Mouse (Mus musculus): ENCODE results near the gene 1700024G13Rik.
A peak's percentile ranks its signal among the peaks of the same experiment; 100 is the strongest.
"Not testable (repeated sequence)": the region's sequence is repeated elsewhere in the genome, so short reads cannot be mapped to it uniquely, and the experiment has no call there.

Gene 1700024G13Rik

GRCm38 (mm10) chr14:32388196-32388595 lies at the start of gene 1700024G13Rik:
Gene 1700024G13Rik (minus strand): TSS chr14:32388391.
- DNase-seq = no peak

DNA sequence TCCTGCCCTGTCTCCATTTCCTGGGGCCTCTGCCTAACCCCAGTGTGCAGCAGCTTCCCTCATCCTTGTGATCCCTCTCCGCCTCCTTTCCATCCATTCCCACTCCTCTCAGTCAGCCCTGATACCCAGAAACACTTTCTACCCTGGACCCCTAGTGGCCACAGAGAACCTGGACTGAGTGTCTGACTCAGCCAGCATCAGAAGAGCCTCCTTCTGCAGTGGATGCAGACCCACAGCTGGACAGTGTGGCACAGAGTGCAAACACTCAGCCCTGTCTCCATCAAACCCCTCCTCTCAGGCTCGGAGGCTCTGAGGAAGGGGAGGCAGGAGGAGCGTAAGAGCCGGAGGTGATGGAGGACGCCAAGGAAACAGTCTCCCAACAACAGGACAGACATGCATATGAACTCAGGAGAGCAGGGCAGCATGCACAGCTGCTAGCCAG lies 49.2 kb upstream of the 1700024G13Rik start:
- no peak for DNase-seq

GRCm38 (mm10) chr14:32429030-32429602 lies 40.9 kb upstream of the 1700024G13Rik start:
- no peak for DNase-seq

DNA sequence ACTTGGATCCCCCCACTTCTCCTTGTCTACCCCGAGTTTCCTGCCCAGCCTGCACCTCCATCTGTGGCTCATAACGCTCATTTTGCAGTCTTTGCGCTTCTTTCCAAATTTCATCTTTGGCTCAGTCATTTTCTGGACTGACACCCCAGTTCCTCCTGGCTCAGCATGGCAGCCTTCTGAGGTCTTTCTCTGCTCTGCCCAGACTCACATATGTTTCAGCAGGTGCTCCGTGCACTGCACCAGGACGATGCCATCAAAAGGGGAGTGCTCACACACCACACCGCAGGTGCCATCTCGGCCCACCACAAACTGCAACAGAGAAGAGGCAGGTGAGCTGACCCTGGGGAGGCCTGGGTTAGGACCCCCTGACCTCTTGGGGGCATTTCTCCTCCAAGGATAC lies 35.8 kb upstream of the 1700024G13Rik start:
- peak; percentile 55 to 57 for DNase-seq

GRCm38 (mm10) chr14:32418747-32419146 lies 30.6 kb upstream of the 1700024G13Rik start:
- DNase-seq = no peak

DNA sequence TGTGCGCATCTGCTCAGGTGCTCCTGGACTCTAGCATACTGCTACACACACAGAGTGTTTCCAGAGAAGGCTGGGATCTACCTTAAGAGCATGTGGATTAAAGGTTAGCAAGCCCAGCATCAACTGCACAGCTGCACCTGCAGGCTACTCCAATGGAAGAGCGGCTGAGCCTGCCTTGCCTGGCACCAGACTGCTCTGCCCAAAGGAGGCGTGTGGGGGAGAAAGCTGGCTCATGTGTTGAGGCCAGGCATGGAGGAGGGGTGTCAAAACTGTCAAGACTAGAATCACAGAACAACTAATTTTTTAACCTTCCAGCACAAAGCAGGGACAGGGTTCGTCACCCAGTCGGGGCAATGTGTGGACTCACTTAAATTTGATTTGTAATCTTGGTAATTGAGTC lies 23.9 kb upstream of the 1700024G13Rik start:
- no peak for DNase-seq

GRCm38 (mm10) chr14:32410084-32410483 lies 21.9 kb upstream of the 1700024G13Rik start:
- DNase-seq = no peak

DNA sequence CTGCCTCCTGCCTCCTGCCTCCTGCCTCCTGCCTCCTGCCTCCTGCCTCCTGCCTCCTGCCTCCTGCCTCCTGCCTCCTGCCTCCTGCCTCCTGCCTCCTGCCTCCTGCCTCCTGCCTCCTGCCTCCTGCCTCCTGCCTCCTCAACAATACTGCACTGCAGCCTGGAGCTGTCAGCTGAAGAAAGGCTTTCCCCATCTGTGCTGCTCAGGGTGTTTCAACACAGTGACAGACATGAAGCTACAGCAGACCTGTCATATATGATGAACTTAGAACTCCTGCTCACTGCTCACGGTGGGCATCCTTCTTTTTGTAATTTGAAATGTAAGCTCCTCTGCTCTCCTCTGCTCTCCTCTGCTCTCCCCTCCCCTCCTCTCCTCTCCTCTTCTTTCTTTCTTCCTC lies 17.2 kb upstream of the 1700024G13Rik start:
- DNase-seq = not testable (repeated sequence)

DNA sequence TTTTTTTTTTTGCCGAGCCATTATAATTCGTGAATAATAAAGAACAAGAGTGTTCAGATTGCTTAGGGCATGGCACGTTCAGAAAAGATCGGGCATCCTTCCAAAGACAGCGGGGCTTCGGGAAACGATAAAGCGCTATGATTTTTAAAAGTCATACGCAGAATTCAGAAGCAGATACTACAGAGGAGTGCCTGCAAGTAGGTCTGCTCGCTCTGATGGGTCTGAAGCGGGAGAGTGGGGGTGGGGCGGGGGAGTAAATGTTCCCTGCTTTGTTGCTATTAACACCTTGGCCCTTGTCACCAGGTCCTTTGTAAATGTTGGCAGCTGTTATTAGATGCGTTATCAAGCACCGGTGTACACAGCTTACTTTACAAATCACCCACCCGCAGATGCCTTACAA lies 6.6 kb downstream of the 1700024G13Rik start:
- DNase-seq = peak; percentile 16 to 24

- DNase-seq = peak; percentile 23 to 44
These were observed 7.1 kb downstream of the 1700024G13Rik start for GRCm38 (mm10) chr14:32381066-32381465.

DNA sequence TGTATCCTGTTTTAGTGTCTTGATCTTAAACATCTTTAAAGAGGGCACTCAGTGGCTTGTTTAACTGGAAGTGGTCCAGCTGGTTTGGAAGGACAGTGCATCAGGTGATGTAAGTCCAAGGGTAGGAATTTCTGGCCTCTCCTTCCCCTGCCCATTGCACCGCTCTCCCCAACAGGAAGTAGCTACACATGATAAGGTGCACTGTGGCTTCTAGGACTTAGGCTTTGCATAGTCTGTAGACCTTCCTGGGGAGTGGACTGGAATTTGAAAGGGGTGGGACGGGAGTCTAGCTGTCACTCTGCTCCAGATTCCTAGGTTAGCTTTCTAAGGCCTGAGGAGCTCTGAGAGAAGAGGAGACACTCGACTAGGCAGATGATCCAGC lies 8.1 kb downstream of the 1700024G13Rik start:
- DNase-seq = no peak

DNA sequence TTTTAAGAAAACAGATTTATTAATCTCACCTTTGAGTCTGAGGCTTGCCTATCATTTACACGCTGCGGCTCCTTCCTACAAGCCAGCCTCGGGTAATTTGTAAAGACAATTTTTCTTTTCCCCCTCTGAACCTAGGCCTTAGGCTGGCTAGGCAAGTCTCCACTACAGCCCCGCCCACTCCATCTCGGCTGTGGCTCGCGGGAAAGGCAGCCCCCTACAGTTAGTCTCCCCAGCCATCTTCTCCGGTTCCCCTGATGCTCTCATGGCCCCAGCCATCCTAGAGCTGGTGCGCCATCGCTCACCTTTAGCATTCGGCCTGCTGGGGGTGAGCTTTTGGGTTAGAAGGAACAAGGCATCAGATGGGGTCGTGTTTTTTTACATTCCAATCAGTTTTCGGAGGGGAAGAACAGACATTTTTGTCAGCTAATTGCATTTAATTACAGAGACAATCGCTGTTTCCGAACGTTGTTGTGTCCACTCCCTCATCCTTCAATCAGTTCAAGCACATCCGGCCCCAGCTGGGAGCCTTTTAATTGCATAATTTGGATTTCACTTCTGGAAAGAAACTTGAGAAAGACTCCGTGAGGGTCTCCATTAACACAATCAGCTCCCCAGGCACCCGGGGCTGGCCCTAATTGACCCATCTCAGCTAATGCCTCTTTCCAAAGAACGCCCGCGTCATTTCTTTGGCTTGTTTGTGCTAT lies 8.6 kb downstream of the 1700024G13Rik start:
- no peak for DNase-seq

DNA sequence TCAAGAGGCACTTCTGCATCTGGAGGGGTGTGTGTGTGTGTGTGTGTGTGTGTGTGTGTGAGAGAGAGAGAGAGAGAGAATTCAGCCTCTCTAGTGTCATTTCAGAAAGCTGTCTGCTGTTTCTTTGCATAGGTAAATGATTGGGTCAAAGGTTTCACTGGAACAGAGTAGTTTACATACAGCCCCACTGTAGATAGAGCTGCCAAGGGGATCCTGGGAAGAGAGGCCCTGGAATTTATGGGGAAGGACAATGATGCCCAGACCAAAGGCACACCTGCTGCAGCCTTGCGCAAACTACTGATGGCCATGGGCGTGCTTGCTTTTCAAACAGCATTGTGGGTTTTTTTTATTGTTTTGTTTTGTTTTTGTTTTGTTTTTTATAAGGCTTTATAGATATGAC lies 15.7 kb downstream of the 1700024G13Rik start:
- DNase-seq = no peak

- DNase-seq = no peak
These were observed 18.4 kb downstream of the 1700024G13Rik start for GRCm38 (mm10) chr14:32369756-32370155.

DNA sequence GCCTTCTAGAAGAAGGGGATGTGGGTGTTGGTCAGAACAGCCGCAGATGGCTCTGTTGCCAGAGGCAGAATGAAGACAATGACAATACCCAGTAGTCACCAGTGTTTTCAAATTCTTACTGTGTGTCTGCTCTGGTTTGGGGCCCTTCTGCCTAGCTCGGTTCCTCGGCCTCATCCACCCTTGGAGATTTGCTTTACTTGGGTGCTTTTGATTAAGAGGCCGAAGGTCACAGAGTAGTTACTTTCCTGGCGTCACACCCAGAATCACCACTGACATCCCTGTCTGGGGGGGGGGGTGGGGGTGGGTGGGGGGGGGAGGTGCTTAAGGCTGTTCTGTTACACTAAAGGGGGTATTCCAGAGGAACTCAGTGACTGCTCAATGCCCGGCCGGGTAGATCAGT lies 23.8 kb downstream of the 1700024G13Rik start:
- DNase-seq = no peak

DNA sequence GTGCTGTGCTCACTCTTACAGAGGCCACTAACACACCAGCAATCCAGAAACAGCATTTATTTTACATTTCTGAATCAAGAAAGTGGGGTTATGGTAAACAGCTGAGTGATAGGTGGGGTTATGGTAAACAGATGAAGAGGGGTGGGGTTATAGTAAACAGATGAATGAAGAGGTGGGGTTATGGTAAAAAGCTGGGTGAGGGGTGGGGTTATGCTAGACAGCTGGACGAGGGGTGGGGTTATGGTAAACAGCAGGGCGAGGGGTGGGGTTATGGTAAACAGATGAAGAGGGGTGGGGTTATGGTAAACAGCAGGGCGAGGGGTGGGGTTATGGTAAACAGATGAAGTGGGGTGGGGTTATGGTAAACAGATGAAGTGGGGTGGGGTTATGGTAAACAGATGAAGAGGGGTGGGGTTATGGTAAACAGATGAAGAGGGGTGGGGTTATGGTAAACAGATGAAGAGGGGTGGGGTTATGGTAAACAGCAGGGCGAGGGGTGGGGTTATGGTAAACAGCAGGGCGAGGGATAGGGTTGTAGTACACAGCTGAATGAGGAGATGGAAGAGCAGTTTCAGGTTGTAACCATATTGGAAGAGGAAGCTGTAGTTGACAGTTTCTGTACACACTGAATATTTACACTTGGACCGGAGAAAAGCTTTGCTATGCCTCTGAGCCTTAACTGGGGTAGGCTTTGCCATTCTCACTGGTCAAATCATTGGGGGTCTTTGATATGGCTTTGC lies 36.8 kb downstream of the 1700024G13Rik start:
- DNase-seq = not testable (repeated sequence)

DNA sequence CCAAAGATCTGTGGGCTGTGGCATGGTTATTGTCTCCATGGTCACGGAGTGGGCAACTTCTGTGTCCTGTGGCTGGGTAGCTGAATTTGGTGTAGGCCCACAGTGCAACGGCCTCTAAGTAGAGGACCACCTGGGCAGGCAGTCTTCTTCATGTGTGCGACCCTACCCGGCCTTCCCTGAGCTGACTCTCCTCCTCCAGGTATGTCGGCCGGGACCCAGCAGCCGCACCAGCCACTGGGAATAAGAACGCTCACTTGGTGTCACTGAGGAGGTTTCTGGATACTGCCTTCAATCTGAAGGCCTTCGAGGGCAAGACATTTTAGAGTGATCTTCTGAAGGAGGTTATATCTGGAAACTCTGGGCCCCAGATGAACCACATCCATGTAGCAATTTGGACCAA lies 40.9 kb downstream of the 1700024G13Rik start:
- no peak for DNase-seq

DNA sequence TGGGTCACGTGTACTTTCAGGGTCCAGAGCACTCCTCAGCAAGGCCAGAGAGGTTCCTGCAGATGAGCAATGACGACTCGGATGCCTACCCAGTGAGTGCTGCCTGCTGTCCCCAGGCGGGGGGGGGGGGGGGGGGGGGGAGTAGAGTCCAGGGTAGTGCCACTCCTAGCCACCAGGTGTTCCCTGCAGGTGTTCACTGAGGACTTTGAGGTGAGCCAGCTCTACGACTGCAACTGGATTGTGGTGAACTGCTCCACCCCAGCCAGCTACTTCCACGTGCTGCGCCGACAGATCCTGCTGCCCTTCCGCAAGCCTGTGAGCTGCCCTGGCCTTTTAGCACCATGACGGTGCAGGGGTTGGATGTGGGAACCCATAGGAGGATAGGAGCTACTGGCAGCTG lies 43.5 kb downstream of the 1700024G13Rik start:
- DNase-seq = no peak

GRCm38 (mm10) chr14:32344176-32344575 lies 44.0 kb downstream of the 1700024G13Rik start:
- DNase-seq = no peak

DNA sequence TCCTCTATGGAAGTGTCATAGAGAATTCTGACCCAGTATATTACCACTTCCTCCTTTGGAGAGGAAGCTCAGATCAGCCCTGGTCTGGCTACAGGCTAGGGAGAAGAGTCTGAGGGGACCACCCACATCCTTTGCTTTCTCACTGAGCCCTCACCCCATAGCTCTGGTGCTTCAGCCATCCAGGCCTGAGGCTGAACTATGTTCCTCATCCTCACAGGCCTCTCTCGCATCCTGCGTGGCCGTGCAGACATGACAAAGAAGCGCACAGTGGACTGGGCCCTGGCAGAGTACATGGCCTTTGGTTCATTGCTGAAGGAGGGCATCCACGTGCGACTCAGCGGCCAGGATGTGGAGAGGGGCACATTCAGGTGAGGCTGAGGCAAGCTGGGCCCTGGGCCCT lies 46.4 kb downstream of the 1700024G13Rik start:
- DNase-seq = no peak

DNA sequence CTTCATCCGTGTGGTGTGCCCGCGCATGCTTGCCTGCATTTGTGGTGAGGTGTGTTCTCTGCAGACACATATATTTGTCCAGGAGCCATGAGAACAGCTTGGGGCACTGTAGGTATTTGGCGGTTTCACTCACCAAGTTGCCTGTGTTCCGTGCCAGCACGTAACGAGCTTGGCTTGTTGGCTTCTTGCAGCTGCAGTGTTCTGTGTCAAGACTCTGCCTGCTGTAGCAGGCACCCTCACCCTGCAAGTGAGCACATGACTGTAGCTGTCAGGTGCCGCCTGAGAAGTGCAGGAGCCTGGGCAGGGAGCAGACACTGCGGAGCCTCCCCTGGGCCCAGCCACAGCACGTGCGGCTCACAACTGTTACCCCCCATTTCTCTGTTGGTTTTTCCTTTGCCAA lies 51.6 kb downstream of the 1700024G13Rik start:
- DNase-seq = peak; percentile 83 to 86

- peak; percentile 70 to 75 for DNase-seq
These were observed 52.2 kb downstream of the 1700024G13Rik start for GRCm38 (mm10) chr14:32336021-32336420.

- no peak for DNase-seq
These were observed 55.4 kb downstream of the 1700024G13Rik start for GRCm38 (mm10) chr14:32332515-32333445.
